Mouse (Mus musculus): ENCODE results near the gene Smc4. TPM values are rescaled to one million over a fixed set of nuclear protein-coding genes. Genes with fewer than 3 reads are reported as not detected.
A peak's percentile ranks its signal among the peaks of the same experiment; 100 is the strongest.

Smc4 gene
- total RNA-seq (2021) = 1 to 10 TPM; 7.6 to 9.0 TPM
- long read RNA-seq, experiment 1, full-length matches to known transcripts = 2 of 3 reads
- long read RNA-seq, experiment 1, partial matches to known transcripts = 0 of 3 reads
- long read RNA-seq, experiment 1, other reads (novel, unspliced or antisense) = 1 of 3 reads
- long read RNA-seq, experiment 2, full-length matches to known transcripts = 3 of 7 reads
- long read RNA-seq, experiment 2, partial matches to known transcripts = 3 of 7 reads
- long read RNA-seq, experiment 2, other reads (novel, unspliced or antisense) = 1 of 7 reads

GRCm38 (mm10) chr3:69004437-69005337 is at the start of gene Smc4, which contains the start of gene Ift80:
TSS of gene Smc4 (plus strand) at chr3:69004738.
TSS of gene Ift80 (minus strand) at chr3:69004570.
- DNase-seq = peak; percentile 91 to 92
- intact Hi-C loops (cut with DNase I) = loop anchor here (5.0 kb wide), 1 partner anchor 38 kb away; the partner anchor contains the start of gene Trim59

- no peak for DNase-seq
- intact Hi-C loops (cut with DNase I) = loop anchor here (10.0 kb wide), 2 partner anchors 242 to 332 kb away; no protein-coding TSS in a partner anchor
These were observed 48.1 kb upstream of the Smc4 start for GRCm38 (mm10) chr3:68956454-68956853.

GRCm38 (mm10) chr3:68957413-68957812 is 47.1 kb upstream of the Smc4 start:
- intact Hi-C loops (cut with DNase I) = loop anchor here (10.0 kb wide), 2 partner anchors 243 to 333 kb away; no protein-coding TSS in a partner anchor
- DNase-seq = no peak

- DNase-seq = no peak
These were observed 39.9 kb upstream of the Smc4 start for GRCm38 (mm10) chr3:68964682-68965081.

GRCm38 (mm10) chr3:68966527-68967285 is 37.8 kb upstream of the Smc4 start:
- DNase-seq = no peak
- intact Hi-C loops (cut with DNase I) = no loop called here

More at GRCm38 (mm10) chr3:68964682-68965081, 39.9 kb upstream of the Smc4 start:
- intact Hi-C loops (cut with DNase I) = no loop called here

GRCm38 (mm10) chr3:68967404-68967803 is 37.1 kb upstream of the Smc4 start:
- intact Hi-C loops (cut with DNase I) = no loop called here
- DNase-seq = no peak

DNA sequence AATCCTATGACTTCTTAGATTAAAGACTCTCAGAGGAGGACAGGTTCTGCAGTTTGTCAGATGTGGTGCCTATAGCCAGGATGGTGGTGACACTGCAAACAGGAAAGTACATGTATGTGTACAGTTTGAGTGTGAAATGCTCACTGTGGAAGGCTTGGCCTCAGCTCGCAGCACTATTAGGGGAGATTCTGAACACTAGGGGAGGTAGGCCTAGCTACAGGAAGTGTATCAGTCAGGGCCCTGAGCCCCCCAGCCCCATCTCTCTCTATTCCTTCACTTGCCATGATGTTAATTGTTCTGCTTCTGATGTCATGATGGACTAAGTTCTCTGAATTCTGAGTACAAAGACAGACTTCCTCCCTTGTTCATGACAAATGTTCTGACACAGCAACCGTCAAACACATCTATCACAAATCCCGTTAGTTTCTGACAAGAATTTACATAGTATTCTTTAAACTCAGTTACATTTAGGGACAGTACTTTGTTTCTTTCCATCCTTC is 35.4 kb upstream of the Smc4 start:
- no peak for DNase-seq
- intact Hi-C loops (cut with DNase I) = no loop called here

DNA sequence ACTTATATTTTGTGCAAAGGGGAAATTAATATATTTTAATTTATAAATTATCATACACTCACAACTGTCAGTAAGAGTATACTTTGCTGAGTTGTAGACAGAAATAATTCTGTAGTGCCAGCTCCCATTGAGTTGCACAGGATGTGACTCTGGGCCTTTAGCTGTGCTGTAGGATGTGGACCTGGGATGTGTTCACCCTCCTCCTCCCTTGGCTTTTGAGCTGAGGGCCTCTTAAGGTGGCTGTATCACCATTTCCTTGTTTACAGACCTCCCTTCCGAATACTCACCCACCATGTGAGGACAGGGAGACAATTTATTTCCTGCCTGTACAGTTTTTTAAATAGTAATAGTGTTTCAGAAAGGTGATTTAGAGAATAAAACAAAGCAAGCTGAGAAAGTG is 31.0 kb upstream of the Smc4 start:
- intact Hi-C loops (cut with DNase I) = no loop called here
- no peak for DNase-seq

DNA sequence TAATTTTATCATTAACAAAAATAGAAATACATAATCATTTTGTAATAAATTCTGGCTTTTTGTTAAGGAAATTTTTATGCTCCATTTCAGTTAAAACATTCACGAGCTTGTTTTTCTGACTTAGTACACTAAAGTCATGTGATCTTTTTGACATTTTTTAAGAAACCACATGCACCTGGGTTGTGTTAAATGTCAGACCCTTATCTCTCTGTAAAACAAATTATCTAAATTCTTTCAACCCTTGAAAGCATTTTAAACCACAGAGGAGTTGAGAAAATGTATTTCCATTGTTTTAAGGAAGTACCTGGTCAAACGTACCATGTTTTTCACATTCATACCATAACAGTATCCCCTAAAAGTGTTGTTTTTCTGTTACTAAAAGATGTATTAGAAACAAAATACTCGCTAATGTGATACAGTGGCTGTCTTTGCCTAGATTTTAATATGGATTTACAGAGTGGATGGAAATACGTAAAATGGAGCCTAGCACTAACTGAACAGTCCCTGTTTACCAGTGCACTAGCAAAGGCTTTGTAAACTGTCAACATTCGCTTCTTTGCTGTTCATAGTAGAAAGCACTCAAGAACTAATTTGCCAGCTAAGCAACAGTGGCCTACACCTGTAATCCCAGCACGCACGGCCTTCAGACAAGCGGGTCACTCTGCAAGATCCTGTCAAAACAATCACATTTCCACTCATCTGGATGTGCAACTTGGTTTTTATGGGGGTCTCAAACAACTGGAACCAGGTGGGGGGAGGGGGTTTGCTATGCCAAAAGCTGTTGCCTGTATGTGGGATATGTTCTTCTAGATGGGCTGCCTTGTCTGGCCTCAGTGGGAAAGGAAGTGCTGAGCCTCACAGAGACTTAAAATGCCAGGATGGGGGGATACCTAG is 29.7 kb upstream of the Smc4 start:
- DNase-seq = no peak
- intact Hi-C loops (cut with DNase I) = no loop called here

GRCm38 (mm10) chr3:68975533-68976490 is 28.7 kb upstream of the Smc4 start:
- intact Hi-C loops (cut with DNase I) = no loop called here
- no peak for DNase-seq

DNA sequence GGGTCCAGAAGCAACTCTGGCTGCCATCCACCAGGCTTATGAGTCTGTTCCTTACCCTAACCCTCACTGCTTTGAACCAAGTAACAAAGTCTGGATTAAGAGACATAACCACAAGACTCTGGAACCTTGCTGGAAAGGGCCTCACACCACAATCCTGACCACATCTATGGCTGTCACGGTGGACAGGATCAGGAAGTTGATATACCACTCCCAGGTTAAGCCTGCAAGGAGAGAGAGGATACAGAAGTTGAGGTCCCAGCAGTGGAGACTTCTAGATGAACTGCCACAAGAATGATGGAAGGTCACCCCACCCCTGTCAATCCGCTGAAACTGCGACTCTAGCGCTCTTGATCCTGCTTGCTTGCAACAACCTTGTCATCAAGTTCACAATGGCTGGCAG is 26.8 kb upstream of the Smc4 start:
- no peak for DNase-seq
- intact Hi-C loops (cut with DNase I) = no loop called here

GRCm38 (mm10) chr3:68979187-68979586 is 25.4 kb upstream of the Smc4 start:
- DNase-seq = no peak
- intact Hi-C loops (cut with DNase I) = no loop called here

- intact Hi-C loops (cut with DNase I) = no loop called here
- DNase-seq = no peak
These were observed 23.6 kb upstream of the Smc4 start for GRCm38 (mm10) chr3:68980898-68981297.

GRCm38 (mm10) chr3:68986550-68986949 is 18.0 kb upstream of the Smc4 start:
- no peak for DNase-seq
- intact Hi-C loops (cut with DNase I) = no loop called here

DNA sequence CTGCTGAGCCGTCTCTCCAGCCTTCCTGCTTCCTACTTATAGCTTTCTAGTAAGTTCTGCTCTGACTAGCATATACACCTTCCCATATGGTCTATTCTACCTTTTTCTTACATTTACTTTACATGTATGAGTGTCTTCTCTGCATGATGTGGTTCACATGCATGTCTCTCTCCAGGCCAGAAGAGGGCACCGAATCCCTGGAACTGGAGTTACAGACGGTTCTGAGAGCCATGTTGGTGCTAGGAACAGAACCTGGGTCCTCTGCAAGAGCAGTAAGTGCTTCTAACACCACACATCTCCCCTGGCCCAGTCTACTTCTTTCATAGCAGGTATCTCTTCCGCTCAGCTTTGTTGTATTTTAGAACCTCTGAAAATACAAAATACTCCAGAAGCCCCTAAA is 1.8 kb upstream of the Smc4 start:
- intact Hi-C loops (cut with DNase I) = no loop called here
- DNase-seq = no peak

- DNase-seq = no peak
- intact Hi-C loops (cut with DNase I) = no loop called here
These were observed 492 bp upstream of the Smc4 start for GRCm38 (mm10) chr3:69004055-69004436.

GRCm38 (mm10) chr3:69005338-69006245 is 1.1 kb downstream of the Smc4 start:
- DNase-seq = peak; percentile 33 to 44
- intact Hi-C loops (cut with DNase I) = loop anchor here (5.0 kb wide), 1 partner anchor 37 kb away; the partner anchor contains the start of gene Trim59
